Mouse (Mus musculus) left cerebral cortex, postnatal 25 days (tissue): ENCODE data around the gene Ptpn5. TPM values are rescaled to one million over a fixed set of nuclear protein-coding genes. Genes with fewer than 3 reads are reported as not detected.
A peak's percentile ranks its signal among the peaks of the same experiment; 100 is the strongest.

Source experiments
- DNase-seq, 2 experiments: peaks; one replicate each; pipeline ENCODE4 v3.0.0; 2022; ENCODE audit warnings: low spot score in 2 of 2, mixed read lengths in 1 of 2
- intact Hi-C: fragments of 180-260 bp; cut with DNase I; formaldehyde crosslinking; loops from one replicate; pipeline ENCODE4 v1.15.1; 2025
- total RNA-seq, 2 experiments: library from RNA; stranded (reverse); gene quantifications; 2 replicates each; pipeline ENCODE4 v1.2.3; 2021

Ptpn5 gene
- 100 to 1,000 TPM; 150 to 173 TPM for total RNA-seq

GRCm38 (mm10) chr7:47133331-47133730 lies at the start of gene Ptpn5:
Gene Ptpn5, minus strand, starts transcription at chr7:47133684.
- intact Hi-C loops = loop anchor here (2.0 kb wide), 1 partner anchor 21 kb away; no protein-coding TSS in a partner anchor
- DNase-seq = peak in 1 of 2 experiments; percentile 31

- no peak for DNase-seq
- intact Hi-C loops = no loop called here
Measured at GRCm38 (mm10) chr7:47170814-47171213, 37.3 kb upstream of the Ptpn5 start.

- intact Hi-C loops = no loop called here
- DNase-seq = no peak
Measured at GRCm38 (mm10) chr7:47165028-47165427, 31.5 kb upstream of the Ptpn5 start.

GRCm38 (mm10) chr7:47163203-47163602 lies 29.7 kb upstream of the Ptpn5 start:
- no peak for DNase-seq
- intact Hi-C loops = no loop called here

- peak in 1 of 2 experiments; percentile 37 for DNase-seq
- intact Hi-C loops = no loop called here
Measured at GRCm38 (mm10) chr7:47158451-47158850, 25.0 kb upstream of the Ptpn5 start.

- DNase-seq = no peak
- intact Hi-C loops = no loop called here
Measured at GRCm38 (mm10) chr7:47157743-47158142, 24.3 kb upstream of the Ptpn5 start.

- DNase-seq = peak in 1 of 2 experiments; percentile 86
- intact Hi-C loops = no loop called here
Measured at GRCm38 (mm10) chr7:47155849-47156248, 22.4 kb upstream of the Ptpn5 start.

- intact Hi-C loops = no loop called here
- no peak for DNase-seq
Measured at GRCm38 (mm10) chr7:47155396-47155795, 21.9 kb upstream of the Ptpn5 start.

- intact Hi-C loops = loop anchor here (1.0 to 2.0 kb wide), 3 partner anchors 70 to 187 kb away; no protein-coding TSS in a partner anchor
- DNase-seq = peak; percentile 66 to 71
Measured at GRCm38 (mm10) chr7:47150420-47151061, 17.1 kb upstream of the Ptpn5 start.

- intact Hi-C loops = no loop called here
- no peak for DNase-seq
Measured at GRCm38 (mm10) chr7:47148298-47148697, 14.8 kb upstream of the Ptpn5 start.

GRCm38 (mm10) chr7:47146034-47146812 lies 12.7 kb upstream of the Ptpn5 start:
- DNase-seq = peak; percentile 54 to 66
- intact Hi-C loops = loop anchor here (1.0 kb wide), 1 partner anchor 123 kb away; no protein-coding TSS in a partner anchor

GRCm38 (mm10) chr7:47144299-47144698 lies 10.8 kb upstream of the Ptpn5 start:
- intact Hi-C loops = no loop called here

GRCm38 (mm10) chr7:47139823-47140325 lies 6.4 kb upstream of the Ptpn5 start:
- intact Hi-C loops = no loop called here
- DNase-seq = no peak

More at GRCm38 (mm10) chr7:47144299-47144698, 10.8 kb upstream of the Ptpn5 start:
- DNase-seq = no peak

GRCm38 (mm10) chr7:47134570-47134969 lies 1.1 kb upstream of the Ptpn5 start:
- no peak for DNase-seq
- intact Hi-C loops = no loop called here

GRCm38 (mm10) chr7:47132931-47133260 lies 588 bp downstream of the Ptpn5 start:
- intact Hi-C loops = loop anchor here (2.0 kb wide), 1 partner anchor 20 kb away; no protein-coding TSS in a partner anchor
- no peak for DNase-seq

GRCm38 (mm10) chr7:47132180-47132930 lies 1.1 kb downstream of the Ptpn5 start:
- intact Hi-C loops = loop anchor here (2.0 kb wide), 1 partner anchor 20 kb away; no protein-coding TSS in a partner anchor
- DNase-seq = peak; percentile 74 to 75

- intact Hi-C loops = loop anchor here (2.0 kb wide), 1 partner anchor 19 kb away; no protein-coding TSS in a partner anchor
Measured at GRCm38 (mm10) chr7:47131840-47132179, 1.7 kb downstream of the Ptpn5 start.

GRCm38 (mm10) chr7:47131258-47131657 lies 2.2 kb downstream of the Ptpn5 start:
- intact Hi-C loops = no loop called here
- DNase-seq = no peak

More at GRCm38 (mm10) chr7:47131840-47132179, 1.7 kb downstream of the Ptpn5 start:
- no peak for DNase-seq

GRCm38 (mm10) chr7:47122026-47122425 lies 11.5 kb downstream of the Ptpn5 start:
- DNase-seq = no peak
- intact Hi-C loops = no loop called here

- intact Hi-C loops = no loop called here
- peak in 1 of 2 experiments; percentile 31 for DNase-seq
Measured at GRCm38 (mm10) chr7:47116666-47117065, 16.8 kb downstream of the Ptpn5 start.
